In genomic region chr9:21469032-21470024, GRCm38 (mm10) we compare ENCODE assay signal across 7 mouse cellular contexts. TPM values are rescaled to one million over a fixed set of nuclear protein-coding genes. Genes with fewer than 3 reads are reported as not detected.
DNase-seq lines count a peak whose midpoint lies in the region; ATAC-seq lines count a peak whose summit lies in the region.

No protein-coding gene starts in this region.

- 89% methylated on average over 20 of the region's 20 CpGs for WGBS in midbrain, embryonic 14.5 days
- 86% methylated on average over 20 of the region's 20 CpGs for WGBS in midbrain, embryonic 15.5 days
- WGBS in intestine, embryonic 14.5 days: 84% methylated on average over 18 of the region's 20 CpGs
- WGBS in liver, embryonic 12.5 days (ENCODE audit: insufficient replicate concordance): 80% methylated on average over 20 of the region's 20 CpGs

- H3K27me3 ChIP-seq in midbrain, embryonic 14.5 days (ENCODE audit: control insufficient read depth, insufficient read depth, low read length): no peaks in the 10 kb centered on the region
- no peaks in the 10 kb centered on the region for H3K27me3 ChIP-seq in midbrain, embryonic 15.5 days (replicated peaks)
- H3K27me3 ChIP-seq in intestine, embryonic 14.5 days (replicated peaks; ENCODE audit: control insufficient read depth, insufficient read depth, low read length): no peaks in the 10 kb centered on the region
- no peaks in the 10 kb centered on the region for H3K27me3 ChIP-seq in liver, embryonic 12.5 days (replicated peaks)

- H3K9me3 ChIP-seq in midbrain, embryonic 14.5 days (ENCODE audit: control insufficient read depth, low read length): no peaks in the 10 kb centered on the region
- no peaks in the 10 kb centered on the region for H3K9me3 ChIP-seq in midbrain, embryonic 15.5 days
- no peaks in the 10 kb centered on the region for H3K9me3 ChIP-seq in intestine, embryonic 14.5 days (ENCODE audit: control insufficient read depth, low read length)
- H3K9me3 ChIP-seq in liver, embryonic 12.5 days (replicated peaks): no peaks in the 10 kb centered on the region

- no peak overlapping the region for H3K4me2 ChIP-seq in midbrain, embryonic 14.5 days (ENCODE audit: low read length)
- H3K4me2 ChIP-seq in midbrain, embryonic 15.5 days: no peak overlapping the region
- no peak overlapping the region for H3K4me2 ChIP-seq in intestine, embryonic 14.5 days (ENCODE audit: low read length)
- H3K4me2 ChIP-seq in liver, embryonic 12.5 days: no peak overlapping the region

- no peak overlapping the region for H3K27ac ChIP-seq in midbrain, embryonic 14.5 days (replicated peaks; ENCODE audit: low read depth, low read length)
- H3K27ac ChIP-seq in midbrain, embryonic 15.5 days: no peak overlapping the region
- H3K27ac ChIP-seq in intestine, embryonic 14.5 days (ENCODE audit: low read depth): no peak overlapping the region
- no peak overlapping the region for H3K27ac ChIP-seq in liver, embryonic 12.5 days

- no peak overlapping the region for H3K4me3 ChIP-seq in midbrain, embryonic 14.5 days (replicated peaks; ENCODE audit: low read depth, low read length)
- no peak overlapping the region for H3K4me3 ChIP-seq in midbrain, embryonic 15.5 days
- no peak overlapping the region for H3K4me3 ChIP-seq in intestine, embryonic 14.5 days (ENCODE audit: low read depth, low read length)
- no peak overlapping the region for H3K4me3 ChIP-seq in liver, embryonic 12.5 days

- H3K4me1 ChIP-seq in midbrain, embryonic 14.5 days (ENCODE audit: control insufficient read depth, insufficient read depth, low read length): no peaks in the 10 kb centered on the region
- H3K4me1 ChIP-seq in midbrain, embryonic 15.5 days: no peaks in the 10 kb centered on the region
- H3K4me1 ChIP-seq in intestine, embryonic 14.5 days (replicated peaks; ENCODE audit: control insufficient read depth, insufficient read depth, low read length): no peaks in the 10 kb centered on the region
- H3K4me1 ChIP-seq in liver, embryonic 12.5 days: no peaks in the 10 kb centered on the region

- H3K9ac ChIP-seq in midbrain, embryonic 14.5 days (replicated peaks; ENCODE audit: low read length): no peak overlapping the region
- no peak overlapping the region for H3K9ac ChIP-seq in midbrain, embryonic 15.5 days
- H3K9ac ChIP-seq in intestine, embryonic 14.5 days (ENCODE audit: low read length): no peak overlapping the region
- H3K9ac ChIP-seq in liver, embryonic 12.5 days: no peak overlapping the region

- peak; percentile 41 for DNase-seq in midbrain, embryonic 14.5 days
- peak; percentile 78 for DNase-seq in R1 (ENCODE audit: low read depth, low spot score)
- peak; percentile 63 to 76 for DNase-seq in cerebellum, postnatal 25 days
- DNase-seq in intestine, embryonic 14.5 days (ENCODE audit: low spot score): peak; percentile 59
- peak; percentile 41 for DNase-seq in right cerebral cortex, postnatal 14 days

- no peak for ATAC-seq in midbrain, embryonic 14.5 days (ENCODE audit: low FRiP score, low TSS enrichment)
- no peak for ATAC-seq in midbrain, embryonic 15.5 days (replicated peaks)
- peak; percentile 26; the same call in 1 of the 2 replicates for ATAC-seq in intestine, embryonic 14.5 days (replicated peaks; ENCODE audit: low FRiP score, low TSS enrichment, low read depth)
- peak; percentile 25; the same call in 1 of the 2 replicates for ATAC-seq in liver, embryonic 12.5 days

- peaks cover 72% of the 10 kb centered on the region for H3K36me3 ChIP-seq in midbrain, embryonic 14.5 days (ENCODE audit: control insufficient read depth, insufficient read depth, low read length)
- peaks cover 45% of the 10 kb centered on the region for H3K36me3 ChIP-seq in midbrain, embryonic 15.5 days (replicated peaks)
- H3K36me3 ChIP-seq in intestine, embryonic 14.5 days (ENCODE audit: control insufficient read depth, insufficient read depth, low read length): peaks cover 68% of the 10 kb centered on the region
- peaks cover 96% of the 10 kb centered on the region for H3K36me3 ChIP-seq in liver, embryonic 12.5 days

RNA-seq across cellular contexts. Expression of gene Tmed1, which starts 40.7 kb away (rescaled TPM):
- polyA plus RNA-seq in midbrain, embryonic 14.5 days (2014; fragmentation: Nextera tagmentation; extraction: Ambion mirVana): 48.0 and 50.2 TPM in 2 replicates
- 61.2 and 62.7 TPM in 2 replicates for polyA plus RNA-seq in midbrain, embryonic 15.5 days (2015; fragmentation: Nextera tagmentation; extraction: Ambion mirVana)
- 88.4 and 91.0 TPM in 2 replicates for polyA plus RNA-seq in intestine, embryonic 14.5 days (2014; fragmentation: Nextera tagmentation; extraction: Ambion mirVana)
- polyA plus RNA-seq in liver, embryonic 12.5 days (2016; fragmentation: Nextera tagmentation; extraction: Ambion mirVana): 42.8 and 44.0 TPM in 2 replicates

RNA-seq across cellular contexts. Expression of gene Dnm2, which starts 44.6 kb away (rescaled TPM):
- polyA plus RNA-seq in midbrain, embryonic 14.5 days (2014; fragmentation: Nextera tagmentation; extraction: Ambion mirVana): 54.5 and 56.7 TPM in 2 replicates
- polyA plus RNA-seq in midbrain, embryonic 15.5 days (2015; fragmentation: Nextera tagmentation; extraction: Ambion mirVana): 71.5 and 74.9 TPM in 2 replicates
- 65.2 and 67.3 TPM in 2 replicates for polyA plus RNA-seq in intestine, embryonic 14.5 days (2014; fragmentation: Nextera tagmentation; extraction: Ambion mirVana)
- polyA plus RNA-seq in liver, embryonic 12.5 days (2016; fragmentation: Nextera tagmentation; extraction: Ambion mirVana): 72.2 and 75.5 TPM in 2 replicates

RNA-seq across cellular contexts. Expression of gene AB124611, which starts 56.6 kb away (rescaled TPM):
- polyA plus RNA-seq in midbrain, embryonic 14.5 days (2014; fragmentation: Nextera tagmentation; extraction: Ambion mirVana): 1.0 and 1.8 TPM in 2 replicates
- 1.9 and 2.6 TPM in 2 replicates for polyA plus RNA-seq in midbrain, embryonic 15.5 days (2015; fragmentation: Nextera tagmentation; extraction: Ambion mirVana)
- polyA plus RNA-seq in intestine, embryonic 14.5 days (2014; fragmentation: Nextera tagmentation; extraction: Ambion mirVana): 3.1 and 4.2 TPM in 2 replicates
- 2.6 and 3.1 TPM in 2 replicates for polyA plus RNA-seq in liver, embryonic 12.5 days (2016; fragmentation: Nextera tagmentation; extraction: Ambion mirVana)

RNA-seq across cellular contexts. Expression of gene Qtrt1, which starts 57.7 kb away (rescaled TPM):
- polyA plus RNA-seq in midbrain, embryonic 14.5 days (2014; fragmentation: Nextera tagmentation; extraction: Ambion mirVana): 48.1 and 54.3 TPM in 2 replicates
- polyA plus RNA-seq in midbrain, embryonic 15.5 days (2015; fragmentation: Nextera tagmentation; extraction: Ambion mirVana): 59.0 and 59.3 TPM in 2 replicates
- polyA plus RNA-seq in intestine, embryonic 14.5 days (2014; fragmentation: Nextera tagmentation; extraction: Ambion mirVana): 69.9 and 77.3 TPM in 2 replicates
- 31.2 and 32.7 TPM in 2 replicates for polyA plus RNA-seq in liver, embryonic 12.5 days (2016; fragmentation: Nextera tagmentation; extraction: Ambion mirVana)

Comparison
In these comparisons a context has a peak if more than half of its experiments do, and no peak if none do; other contexts are left out.
1. ATAC-seq: peak in intestine, embryonic 14.5 days (single experiment) and liver, embryonic 12.5 days (single experiment); none in midbrain, embryonic 14.5 days (single experiment) and midbrain, embryonic 15.5 days (single experiment).
2. Peak in every context shown above with its lines, with median percentiles within 50 percentile points of each other: DNase-seq.